Mouse (Mus musculus): Measurements from ENCODE around the gene Unc93a.
"Not testable (repeated sequence)": the region's sequence is repeated elsewhere in the genome, so short reads cannot be mapped to it uniquely, and the experiment has no call there.

DNA sequence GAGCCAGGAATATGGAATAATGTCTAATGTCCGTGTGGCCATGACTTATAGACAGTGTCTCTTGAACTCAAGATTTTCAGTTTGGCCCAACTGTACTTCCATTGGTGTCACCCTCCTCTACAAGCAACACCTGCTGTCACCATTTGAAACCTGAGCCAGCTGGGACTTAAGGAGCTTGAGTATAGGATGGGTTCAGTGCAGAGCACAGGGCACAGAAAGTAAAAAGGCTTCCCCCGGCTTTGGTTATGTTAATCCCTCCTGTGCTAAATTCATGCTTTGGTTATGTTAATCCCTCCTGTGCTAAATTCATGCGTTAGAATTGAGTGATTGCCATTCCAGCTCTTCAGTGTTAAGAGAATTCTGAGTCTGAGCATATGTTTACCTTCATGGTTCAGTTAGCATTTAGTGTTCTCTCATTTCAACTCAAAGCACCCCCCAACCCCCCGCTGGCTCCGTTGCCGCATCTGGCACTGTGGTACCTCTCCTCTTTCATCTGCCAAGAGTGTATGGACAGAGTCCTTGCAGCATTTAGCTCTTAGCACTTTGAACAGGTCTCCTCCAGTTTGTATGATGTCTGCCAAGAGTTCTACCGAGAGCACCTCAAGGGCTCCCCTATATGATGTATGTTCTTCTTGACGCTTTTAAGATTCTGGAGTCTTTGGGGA lies 39.4 kb downstream of the Unc93a start:
- not testable (repeated sequence) for TF ChIP-seq POLR2A, CTCF (IDR thresholded peaks at IDR 0.05; ENCODE audit: insufficient read depth, low read depth, low read length)
